Comparison of ENCODE assay signal across 10 mouse cellular contexts in genomic region chrX:159210892-159211583, GRCm38 (mm10). TPM values are rescaled to one million over a fixed set of nuclear protein-coding genes. Genes with fewer than 3 reads are reported as not detected.
A peak's percentile ranks its signal among the peaks of the same experiment; 100 is the strongest.
DNase-seq lines count a peak whose midpoint lies in the region; TF ChIP-seq lines count a peak whose summit lies in the region.
"Had no signal": no experiment of that assay in that cellular context is flagged by ENCODE, and none has a peak within 500 bp of the region (broad histone marks: within the 10 kb centered on the region; RNA-seq: fewer than 3 reads in every experiment).

No protein-coding gene starts in this region.

- H3K9me3 ChIP-seq in megakaryocyte, embryonic 14.5 days: no peaks in the 10 kb centered on the region

- DNase-seq in kidney, adult 2 months: peak; percentile 0
- no peak for DNase-seq in kidney, postnatal 4 days
- peak; percentile 41 for DNase-seq in thymus, postnatal 0 days (ENCODE audit: low spot score)
- no peak for DNase-seq in thymus, adult 2 months
- no peak for DNase-seq in ovary, adult 18-20 months (ENCODE audit: low spot score)
- no peak for DNase-seq in adrenal gland, postnatal 36 days
- no peak for DNase-seq in kidney, adult 18-20 months
- DNase-seq: heart, postnatal 36 days; lung, adult 2 months had no signal

- H3K27ac ChIP-seq in kidney, adult 2 months (ENCODE audit: insufficient read depth, low read depth, low read length): no peak overlapping the region
- H3K27ac ChIP-seq in thymus, adult 2 months (ENCODE audit: control insufficient read depth, insufficient read depth, low read length): no peak overlapping the region

- H3K27me3 ChIP-seq in kidney, adult 2 months (replicated peaks; ENCODE audit: control insufficient read depth, insufficient read depth, low read length): no peaks in the 10 kb centered on the region
- no peaks in the 10 kb centered on the region for H3K27me3 ChIP-seq in thymus, adult 2 months (ENCODE audit: control insufficient read depth, insufficient read depth, low read length)
- H3K27me3 ChIP-seq in megakaryocyte, embryonic 14.5 days (replicated peaks): no peaks in the 10 kb centered on the region

- no peak for TF ChIP-seq CTCF in kidney, adult 2 months (conservative IDR thresholded peaks at IDR 0.05; ENCODE audit: insufficient read depth, insufficient read length, low read depth, low read length)
- TF ChIP-seq CTCF in thymus, adult 2 months (IDR thresholded peaks at IDR 0.05; ENCODE audit: borderline replicate concordance, control insufficient read depth, extremely low read depth, insufficient read depth, low read length, poor library complexity): no peak

- H3K36me3 ChIP-seq in kidney, adult 2 months (ENCODE audit: control insufficient read depth, insufficient read depth, low read length): no peaks in the 10 kb centered on the region
- no peaks in the 10 kb centered on the region for H3K36me3 ChIP-seq in thymus, adult 2 months (ENCODE audit: control insufficient read depth, insufficient read depth, low read length)
- no peaks in the 10 kb centered on the region for H3K36me3 ChIP-seq in megakaryocyte, embryonic 14.5 days (replicated peaks; ENCODE audit: low read length)

- H3K4me3 ChIP-seq in kidney, adult 2 months (ENCODE audit: insufficient read depth, low read depth, low read length): no peak overlapping the region
- no peak overlapping the region for H3K4me3 ChIP-seq in thymus, adult 2 months (ENCODE audit: control insufficient read depth, insufficient read depth, low read length)
- H3K4me3 ChIP-seq in megakaryocyte, embryonic 14.5 days (replicated peaks): peak overlapping the region; percentile 56

- WGBS in kidney, adult 2 months: 60% methylated on average over 5 of the region's 5 CpGs
- WGBS in thymus, adult 2 months: 12% methylated on average over 5 of the region's 5 CpGs

- no peaks in the 10 kb centered on the region for H3K4me1 ChIP-seq in kidney, adult 2 months (ENCODE audit: control insufficient read depth, insufficient read depth, low read length)
- H3K4me1 ChIP-seq in thymus, adult 2 months (replicated peaks; ENCODE audit: control insufficient read depth, insufficient read depth, low read length): no peaks in the 10 kb centered on the region; the same call in 1 of the 2 replicates
- peaks cover 8% of the 10 kb centered on the region for H3K4me1 ChIP-seq in megakaryocyte, embryonic 14.5 days

- no peak for TF ChIP-seq POLR2A in kidney, adult 2 months (IDR thresholded peaks at IDR 0.05; ENCODE audit: low read depth, low read length)
- TF ChIP-seq POLR2A in thymus, adult 2 months (IDR thresholded peaks at IDR 0.05; ENCODE audit: control insufficient read depth, extremely low read depth, insufficient read depth, low read length, poor library complexity): no peak

RNA-seq across cellular contexts. Expression of gene Rps6ka3, which starts 0.9 kb away (rescaled TPM):
- polyA plus RNA-seq in kidney, adult 2 months (2012; rRNA removed): 13.4 and 14.6 TPM in 2 replicates
- 6.0 and 7.4 TPM in 2 replicates for polyA plus RNA-seq in thymus, postnatal 0 days (2015; fragmentation: Nextera tagmentation; extraction: Ambion mirVana)
- polyA plus RNA-seq in thymus, adult 2 months (2012; rRNA removed): 26.9 and 27.5 TPM in 2 replicates
- 1.5 and 1.8 TPM in 2 replicates for polyA plus RNA-seq in megakaryocyte, embryonic 14.5 days (2012; ENCODE audit: insufficient read depth, low replicate concordance)
- 10 to 100 TPM; 52.7 to 64.2 TPM for total RNA-seq in adrenal gland, postnatal 36 days (2021)

Comparison
In these comparisons a context has a peak if more than half of its experiments do, and no peak if none do; other contexts are left out.
1. DNase-seq: peak in kidney, adult 2 months (single experiment) and thymus, postnatal 0 days (single experiment); none in kidney, postnatal 4 days (0 of 2), thymus, adult 2 months (single experiment), ovary, adult 18-20 months (single experiment), adrenal gland, postnatal 36 days (0 of 2) and kidney, adult 18-20 months (single experiment).